In the genomic region with DNA sequence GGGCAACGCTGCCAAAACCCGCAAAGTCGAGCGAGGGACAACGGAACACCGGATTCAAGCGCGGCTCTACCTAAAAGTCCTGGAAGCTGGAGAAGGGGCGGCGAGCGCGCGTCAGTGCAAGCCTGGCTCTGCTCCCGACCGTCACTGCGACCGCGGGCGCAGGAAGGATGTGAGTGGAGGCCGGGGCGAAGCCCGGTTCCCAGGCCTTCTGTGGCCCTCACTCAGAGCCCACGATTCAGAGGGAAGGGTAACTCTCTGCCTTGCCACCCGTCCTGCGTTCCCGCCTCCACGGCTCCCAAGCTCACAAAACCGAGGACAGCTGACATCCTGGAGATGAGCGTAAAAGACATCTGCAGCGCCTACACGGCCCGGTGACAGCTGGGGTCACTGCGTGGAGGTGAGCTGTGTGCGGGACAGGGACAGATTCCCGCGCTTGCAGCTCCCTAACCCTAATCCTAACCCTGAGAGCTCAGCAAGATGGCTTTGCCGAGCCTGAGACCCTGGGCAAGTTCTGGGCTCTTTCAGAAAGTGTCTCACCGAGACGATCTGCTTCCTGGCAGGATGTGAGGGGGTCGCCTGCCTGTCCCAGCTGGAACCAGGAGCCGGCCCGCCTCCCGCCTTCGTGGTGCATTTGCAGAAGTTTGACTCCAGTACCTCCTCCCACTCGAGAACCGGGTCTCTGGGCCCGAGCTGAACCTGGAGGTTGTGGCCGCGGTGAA, we compare ENCODE assay signal across 7 mouse cellular contexts. TPM values are rescaled to one million over a fixed set of nuclear protein-coding genes. Genes with fewer than 3 reads are reported as not detected.
DNase-seq lines count a peak whose midpoint lies in the region; ATAC-seq and TF ChIP-seq lines count a peak whose summit lies in the region.

No protein-coding gene starts in this region.

- DNase-seq in testis, postnatal 14 days (ENCODE audit: low spot score): no peak
- DNase-seq in cerebellum, postnatal 36 days: peak; percentile 26
- DNase-seq in heart, postnatal 10 days: peak; percentile 37 to 53
- DNase-seq in natural killer cell, adult 2 months (ENCODE audit: low spot score in 2 of 2): no peak

- no peaks in the 10 kb centered on the region for H3K9me3 ChIP-seq in liver, embryonic 12.5 days (replicated peaks)

- ATAC-seq in liver, embryonic 12.5 days: peak; percentile 13; the same call in 1 of the 2 replicates

- intact Hi-C loops in heart, postnatal 10 days (cut with DNase I): no loop called here

- TF ChIP-seq POLR2A in testis, adult 2 months (IDR thresholded peaks at IDR 0.05; ENCODE audit: control insufficient read depth, low read depth, low read length): no peak
- TF ChIP-seq POLR2A in olfactory bulb, adult 2 months (IDR thresholded peaks at IDR 0.05; ENCODE audit: insufficient read depth, low read depth, low read length): no peak

- no peaks in the 10 kb centered on the region for H3K36me3 ChIP-seq in testis, adult 2 months (ENCODE audit: control insufficient read depth, insufficient read depth, low read length)
- H3K36me3 ChIP-seq in liver, embryonic 12.5 days: no peaks in the 10 kb centered on the region

- H3K4me1 ChIP-seq in testis, adult 2 months (ENCODE audit: control insufficient read depth, insufficient read depth, low read length): peaks cover 3% of the 10 kb centered on the region
- peaks cover 44% of the 10 kb centered on the region for H3K4me1 ChIP-seq in liver, embryonic 12.5 days
- peaks cover 19% of the 10 kb centered on the region; the same call in 1 of the 2 replicates for H3K4me1 ChIP-seq in olfactory bulb, adult 2 months (ENCODE audit: control insufficient read depth, insufficient read depth, low read length)

- no peaks in the 10 kb centered on the region for H3K27me3 ChIP-seq in testis, adult 2 months (ENCODE audit: control insufficient read depth, insufficient read depth, low read length)
- peaks cover 56% of the 10 kb centered on the region for H3K27me3 ChIP-seq in liver, embryonic 12.5 days (replicated peaks)

- WGBS in liver, embryonic 12.5 days (ENCODE audit: insufficient replicate concordance): under 1% methylated on average over 49 of the region's 49 CpGs
- WGBS in olfactory bulb, adult 2 months: under 1% methylated on average over 49 of the region's 49 CpGs

- peak overlapping the region; percentile 71 for H3K9ac ChIP-seq in liver, embryonic 12.5 days

- peak overlapping the region; percentile 38 for H3K4me3 ChIP-seq in testis, adult 2 months (ENCODE audit: control insufficient read depth, low read depth, low read length)
- peak overlapping the region; percentile 59 for H3K4me3 ChIP-seq in liver, embryonic 12.5 days
- H3K4me3 ChIP-seq in olfactory bulb, adult 2 months (ENCODE audit: insufficient read depth, low read depth, low read length): peak overlapping the region; percentile 83

- H3K27ac ChIP-seq in testis, adult 2 months (ENCODE audit: control insufficient read depth, insufficient read depth, low read depth, low read length): no peak overlapping the region
- peak overlapping the region; percentile 83 for H3K27ac ChIP-seq in liver, embryonic 12.5 days
- peak overlapping the region; percentile 65; the same call in 1 of the 2 replicates for H3K27ac ChIP-seq in olfactory bulb, adult 2 months (ENCODE audit: insufficient read depth, low read depth, low read length)

- peak overlapping the region; percentile 89 for H3K4me2 ChIP-seq in liver, embryonic 12.5 days

- no peak for TF ChIP-seq CTCF in testis, adult 2 months (IDR thresholded peaks at IDR 0.05; ENCODE audit: control insufficient read depth, insufficient read depth, insufficient replicate concordance, low read depth, low read length)
- TF ChIP-seq CTCF in olfactory bulb, adult 2 months (IDR thresholded peaks at IDR 0.05; ENCODE audit: insufficient read depth, low read depth, low read length): no peak

RNA-seq across cellular contexts. Expression of a gene that starts 0.5 kb away (rescaled TPM):
- 0.06 and 0.24 TPM in 2 replicates for polyA plus RNA-seq in testis, adult 2 months (2012; rRNA removed)
- 1 to 10 TPM; 6.1 to 8.2 TPM for total RNA-seq in heart, postnatal 10 days (2021)
- 1.3 and 1.4 TPM in 2 replicates for polyA plus RNA-seq in liver, embryonic 12.5 days (2016; fragmentation: Nextera tagmentation; extraction: Ambion mirVana)
- polyA plus RNA-seq in olfactory bulb, adult 2 months (2012; ENCODE audit: insufficient read depth, insufficient read length, low replicate concordance, missing spikeins): not detected in 2 replicates

RNA-seq across cellular contexts. Expression of a gene that starts 3.0 kb away (rescaled TPM):
- polyA plus RNA-seq in testis, adult 2 months (2012; rRNA removed): 0.35 and 0.95 TPM in 2 replicates
- total RNA-seq in heart, postnatal 10 days (2021): 1 to 10 TPM; 1.3 TPM
- polyA plus RNA-seq in liver, embryonic 12.5 days (2016; fragmentation: Nextera tagmentation; extraction: Ambion mirVana): 2.6 and 3.2 TPM in 2 replicates
- polyA plus RNA-seq in olfactory bulb, adult 2 months (2012; ENCODE audit: insufficient read depth, insufficient read length, low replicate concordance, missing spikeins): not detected in 2 replicates

RNA-seq across cellular contexts. Expression of a gene that starts 6.3 kb away (rescaled TPM):
- 8.8 and 9.4 TPM in 2 replicates for polyA plus RNA-seq in testis, adult 2 months (2012; rRNA removed)
- total RNA-seq in heart, postnatal 10 days (2021): 100 to 1,000 TPM in 1 of 2 experiments, 10 to 100 TPM in 1; 92.1 to 104 TPM
- 16.1 and 17.8 TPM in 2 replicates for polyA plus RNA-seq in liver, embryonic 12.5 days (2016; fragmentation: Nextera tagmentation; extraction: Ambion mirVana)
- not detected in 2 replicates for polyA plus RNA-seq in olfactory bulb, adult 2 months (2012; ENCODE audit: insufficient read depth, insufficient read length, low replicate concordance, missing spikeins)

RNA-seq across cellular contexts. Expression of a gene that starts 12.1 kb away (rescaled TPM):
- polyA plus RNA-seq in testis, adult 2 months (2012; rRNA removed): not detected in 2 replicates
- 100 to 1,000 TPM; 138 to 156 TPM for total RNA-seq in heart, postnatal 10 days (2021)
- polyA plus RNA-seq in liver, embryonic 12.5 days (2016; fragmentation: Nextera tagmentation; extraction: Ambion mirVana): 0.12 TPM in 2 replicates
- not detected in 2 replicates for polyA plus RNA-seq in olfactory bulb, adult 2 months (2012; ENCODE audit: insufficient read depth, insufficient read length, low replicate concordance, missing spikeins)

RNA-seq across cellular contexts. Expression of a gene that starts 31.1 kb away (rescaled TPM):
- polyA plus RNA-seq in testis, adult 2 months (2012; rRNA removed): 40.2 and 42.7 TPM in 2 replicates
- 1 to 10 TPM; 8.5 to 9.2 TPM for total RNA-seq in heart, postnatal 10 days (2021)
- 7.2 TPM in 2 replicates for polyA plus RNA-seq in liver, embryonic 12.5 days (2016; fragmentation: Nextera tagmentation; extraction: Ambion mirVana)
- 117 TPM in 1 of 2 replicates, not detected in the other for polyA plus RNA-seq in olfactory bulb, adult 2 months (2012; ENCODE audit: insufficient read depth, insufficient read length, low replicate concordance, missing spikeins)

Comparison
In these comparisons a context has a peak if more than half of its experiments do, and no peak if none do; other contexts are left out.
1. DNase-seq: peak in cerebellum, postnatal 36 days (2 of 2) and heart, postnatal 10 days (2 of 2); none in testis, postnatal 14 days (single experiment) and natural killer cell, adult 2 months (0 of 2).
2. Peak in every context shown above with its lines, with median percentiles within 50 percentile points of each other: H3K4me3 ChIP-seq.